Mouse (Mus musculus) testis, adult 2 months (tissue): Measurements from ENCODE around the gene Tmem102. TPM values are rescaled to one million over a fixed set of nuclear protein-coding genes. Genes with fewer than 3 reads are reported as not detected.

Experiments used
- H3K27ac ChIP-seq: fragments of 200-500 bp; 2 replicates; pipeline ENCODE4 v1.5.1; 2012; ENCODE audit warnings: low read depth, low read length; ENCODE audit not compliant: control insufficient read depth, insufficient read depth
- H3K27me3 ChIP-seq: fragments of 200-500 bp; 2 replicates; pipeline ENCODE4 v1.6.1; 2012; ENCODE audit warnings: mild to moderate bottlenecking, low read length, moderate library complexity; ENCODE audit not compliant: control insufficient read depth, insufficient read depth
- H3K36me3 ChIP-seq: fragments of 200-500 bp; 2 replicates; pipeline ENCODE4 v1.6.1; 2012; ENCODE audit warnings: mild to moderate bottlenecking, low read length; ENCODE audit not compliant: control insufficient read depth, insufficient read depth
- H3K4me1 ChIP-seq: fragments of 200-500 bp; 2 replicates; pipeline ENCODE4 v1.6.1; 2012; ENCODE audit warnings: low read length; ENCODE audit not compliant: control insufficient read depth, insufficient read depth
- H3K4me3 ChIP-seq: fragments of 200-500 bp; 2 replicates; pipeline ENCODE4 v1.5.1; 2012; ENCODE audit warnings: low read depth, mild to moderate bottlenecking, low read length, moderate library complexity, mixed read lengths; ENCODE audit not compliant: control insufficient read depth
- CTCF ChIP-seq: fragments of 200-500 bp; IDR thresholded peaks from 2 replicates; pipeline ENCODE4 v1.5.1; 2012; ENCODE audit warnings: low read depth, mild to moderate bottlenecking, inconsistent platforms, low read length, moderate library complexity; ENCODE audit not compliant: control insufficient read depth, insufficient read depth, insufficient replicate concordance
- POLR2A ChIP-seq: fragments of 200-500 bp; IDR thresholded peaks from 2 replicates; pipeline ENCODE4 v1.6.1; 2012; ENCODE audit warnings: low read depth, mild to moderate bottlenecking, inconsistent platforms, low read length, moderate library complexity; ENCODE audit not compliant: control insufficient read depth
- polyA plus RNA-seq: library from polyadenylated mRNA; depleted of rRNA; stranded (reverse); fragments of >200 nt; gene quantifications from 2 replicates; pipeline ENCODE4 v1.2.3, GENCODE M21; 2012

Gene Tmem102
- polyA plus RNA-seq, 1 experiment = 0.52 TPM

DNA sequence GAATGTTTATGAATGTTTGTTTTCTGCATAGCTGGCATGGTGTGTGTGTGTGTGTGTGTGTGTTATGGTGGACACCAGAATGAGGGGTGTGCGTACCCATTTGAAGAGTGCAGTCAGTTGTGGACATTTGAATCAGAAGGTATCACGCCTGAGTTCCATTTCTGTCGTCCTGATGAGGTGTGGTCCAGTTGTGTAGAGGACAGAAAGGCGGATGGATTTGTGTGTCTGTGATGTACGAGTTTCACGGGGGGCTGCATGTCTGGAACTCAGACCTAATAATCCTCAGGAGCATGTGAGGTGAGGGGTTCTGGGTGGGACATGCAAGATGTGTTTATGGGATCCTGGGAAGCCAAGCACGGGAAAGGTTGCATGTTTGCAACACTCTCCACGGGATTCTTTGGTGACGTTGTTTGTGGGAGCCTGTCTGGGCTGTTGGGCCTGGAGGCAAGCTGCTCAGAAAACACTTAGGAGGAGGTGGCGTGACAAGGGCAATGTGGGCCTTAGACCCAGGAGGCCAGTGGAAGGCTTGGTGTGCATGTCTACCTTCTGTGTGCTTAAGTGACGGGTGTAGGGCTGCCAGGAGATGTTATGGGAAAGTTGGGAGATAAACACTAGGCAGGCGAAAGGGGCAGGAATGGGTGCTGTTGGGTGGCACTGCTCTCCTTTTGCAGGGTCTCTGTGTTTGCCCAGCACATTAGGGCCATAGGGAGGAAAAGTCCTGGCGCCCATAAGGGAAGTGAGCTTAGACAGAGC, 38.4 kb downstream of the Tmem102 start:
- peaks cover 12% of the 10 kb centered on the region for H3K4me1 ChIP-seq
- no peaks in the 10 kb centered on the region for H3K36me3 ChIP-seq
- no peaks in the 10 kb centered on the region for H3K27me3 ChIP-seq
- TF ChIP-seq POLR2A (no peak), CTCF (no peak)
- H3K4me3 ChIP-seq = peak overlapping the region; percentile 3
- H3K27ac ChIP-seq = no peak overlapping the region

DNA sequence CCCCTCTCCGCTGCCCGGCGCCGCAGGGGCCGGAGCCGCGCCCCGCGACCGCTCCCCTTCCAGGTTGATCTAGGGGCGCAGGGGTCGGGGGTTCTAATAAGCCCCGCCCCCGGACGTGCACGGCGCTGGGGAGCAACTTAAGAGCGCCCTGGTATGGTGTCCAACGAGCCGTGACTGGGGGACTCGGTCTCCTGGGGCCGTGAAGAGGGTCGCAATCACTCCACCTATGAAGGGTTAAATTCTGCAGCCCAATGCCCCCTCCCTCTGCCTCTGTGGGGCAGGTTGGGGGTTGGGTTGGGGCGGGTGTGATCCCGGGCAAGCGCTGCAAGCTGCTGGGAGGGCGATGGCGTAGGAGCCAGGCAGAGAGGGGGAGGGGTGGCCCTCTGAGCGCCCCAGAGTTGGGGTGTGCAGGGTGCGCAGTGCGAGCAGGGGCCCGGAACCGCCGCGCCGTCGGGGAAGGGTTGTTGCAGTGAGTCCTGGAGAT, 39.3 kb downstream of the Tmem102 start:
- TF ChIP-seq POLR2A (no peak), CTCF (no peak)
- Histone ChIP-seq H3K4me3 (peak overlapping the region; percentile 85), H3K27ac (no peak overlapping the region; the same call in 1 of the 2 replicates)

DNA sequence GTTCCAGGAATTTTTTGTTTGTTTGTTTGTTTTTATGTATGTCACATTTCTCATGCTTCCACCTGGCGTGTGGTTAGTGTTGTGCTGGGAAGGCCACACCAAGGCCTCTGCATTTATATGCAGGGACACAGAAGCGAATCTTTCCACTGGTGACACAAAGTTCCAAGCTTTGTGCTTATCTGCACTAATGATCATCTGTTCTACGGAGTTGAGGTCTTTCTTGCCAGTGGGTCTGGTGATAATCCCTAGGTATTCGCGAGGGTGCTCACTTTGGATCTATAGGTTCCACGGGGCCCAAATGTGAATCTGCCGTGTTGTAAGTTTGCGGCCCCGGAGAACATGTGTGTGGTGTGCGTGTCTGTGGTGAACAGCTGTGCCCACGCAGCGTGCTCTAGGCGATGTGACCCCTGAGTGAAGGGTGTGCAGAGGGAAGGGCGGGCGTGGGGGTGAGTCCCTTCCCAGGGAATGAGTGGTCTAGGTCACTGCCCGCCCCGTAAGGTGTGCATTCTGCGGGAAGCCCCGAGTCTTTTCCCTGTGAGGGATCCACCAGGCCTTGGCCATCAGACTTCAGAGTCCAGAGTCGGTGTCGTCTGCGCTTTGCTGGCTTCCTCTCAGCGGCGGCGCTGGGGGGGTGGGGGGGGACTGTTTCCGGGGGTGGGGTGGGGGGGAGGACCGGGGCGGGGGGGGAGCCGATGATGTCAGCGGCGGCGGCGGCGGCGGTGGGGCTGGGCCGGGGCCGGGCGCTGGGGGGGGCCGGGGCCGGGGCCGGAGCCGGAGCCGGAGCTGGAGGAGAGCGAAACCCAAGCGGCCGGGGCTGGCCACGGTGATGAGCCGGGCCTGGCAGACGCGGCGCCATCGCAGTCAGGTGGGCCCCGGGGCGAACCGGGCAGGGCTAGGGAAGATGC, 40.0 kb downstream of the Tmem102 start, which contains the start of gene Zbtb4:
TSS of gene Zbtb4 (plus strand) at position 692 of the 905 bp plus-strand sequence.
- no peaks in the 10 kb centered on the region for H3K36me3 ChIP-seq
- peak within 1 kb of the TSS; percentile 85 for H3K4me3 ChIP-seq
- no peaks in the 10 kb centered on the region for H3K27me3 ChIP-seq
- H3K27ac ChIP-seq = peak within 1 kb of the TSS; percentile 63
- peaks cover 12% of the 10 kb centered on the region for H3K4me1 ChIP-seq
- no peak for TF ChIP-seq POLR2A
- no peak for TF ChIP-seq CTCF

More for the DNA sequence above, 39.3 kb downstream of the Tmem102 start:
- Histone ChIP-seq H3K36me3 (no peaks in the 10 kb centered on the region), H3K27me3 (no peaks in the 10 kb centered on the region), H3K4me1 (peaks cover 12% of the 10 kb centered on the region)

DNA sequence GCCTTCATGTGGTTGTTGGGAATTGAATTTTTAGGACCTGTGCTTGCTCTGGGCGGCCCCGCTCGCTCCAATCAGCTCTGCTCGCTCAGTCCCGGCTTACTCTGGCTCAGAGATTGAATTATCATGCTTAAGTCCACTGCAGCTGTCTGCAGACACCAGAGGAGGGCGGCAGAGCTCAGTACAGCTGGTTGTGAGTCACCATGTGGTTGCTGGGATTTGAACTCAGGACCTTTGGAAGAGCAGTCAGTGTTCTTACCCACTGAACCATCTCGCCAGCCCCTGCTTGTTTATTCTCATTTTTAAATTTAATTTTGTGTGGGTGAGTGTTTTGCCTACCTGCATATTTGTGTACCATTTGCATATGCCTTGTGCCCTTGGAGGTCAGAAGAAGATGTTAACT, 41.9 kb downstream of the Tmem102 start:
- no peak for TF ChIP-seq POLR2A
- TF ChIP-seq CTCF = peak; percentile 14; the same call in 1 of the 2 replicates
- no peaks in the 10 kb centered on the region for H3K36me3 ChIP-seq
- no peak overlapping the region; the same call in 1 of the 2 replicates for H3K4me3 ChIP-seq
- peaks cover 20% of the 10 kb centered on the region for H3K4me1 ChIP-seq
- no peaks in the 10 kb centered on the region for H3K27me3 ChIP-seq
- no peak overlapping the region for H3K27ac ChIP-seq

DNA sequence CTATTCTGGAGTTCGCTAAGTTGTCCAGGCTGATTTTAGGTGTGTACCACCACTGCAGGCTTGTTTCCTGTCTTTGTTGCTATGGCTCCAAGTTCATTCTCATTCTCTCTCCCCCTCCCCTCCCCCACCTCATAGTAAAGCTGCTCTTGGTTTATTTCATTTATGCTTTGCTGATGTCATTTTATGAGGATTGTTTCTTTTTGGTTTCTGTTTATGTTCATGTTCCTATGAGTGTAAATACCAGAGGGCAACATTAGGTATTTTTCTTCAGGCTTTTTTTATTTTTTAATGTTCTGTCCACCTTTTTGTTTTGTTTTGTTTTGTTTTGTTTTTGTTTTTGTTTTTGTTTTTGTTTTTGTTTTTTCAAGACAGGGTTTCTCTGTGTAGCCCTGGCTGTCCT, 43.6 kb downstream of the Tmem102 start, which contains the start of gene Slc35g3:
TSS of gene Slc35g3 (minus strand) at position 101 of the 400 bp plus-strand sequence.
- no peak for TF ChIP-seq POLR2A
- no peak for TF ChIP-seq CTCF
- Histone ChIP-seq H3K4me3 (peak within 1 kb of the TSS; percentile 99), H3K4me1 (peaks cover 17% of the 10 kb centered on the region), H3K27me3 (no peaks in the 10 kb centered on the region), H3K36me3 (peaks cover 1% of the 10 kb centered on the region), H3K27ac (no peak within 1 kb of the TSS)

DNA sequence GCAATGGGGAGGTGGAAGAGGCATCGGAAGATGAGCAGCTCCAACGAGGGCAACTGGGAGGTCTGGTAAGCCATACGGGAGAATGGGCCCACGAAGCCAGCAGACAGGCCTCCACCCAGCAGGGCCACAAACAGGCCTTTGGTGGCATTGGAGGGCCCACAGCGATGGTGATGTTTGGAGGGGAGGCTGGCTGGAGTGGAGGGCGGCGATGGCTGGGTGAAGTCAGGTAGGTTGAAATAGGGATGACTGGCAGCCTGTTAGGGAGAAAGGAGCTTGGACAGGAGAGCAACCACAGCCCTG, 44.6 kb downstream of the Tmem102 start:
- Histone ChIP-seq H3K36me3 (peaks cover 1% of the 10 kb centered on the region), H3K4me1 (peaks cover 16% of the 10 kb centered on the region), H3K4me3 (peak overlapping the region; percentile 99), H3K27ac (no peak overlapping the region), H3K27me3 (no peaks in the 10 kb centered on the region)
- TF ChIP-seq CTCF = no peak
- TF ChIP-seq POLR2A = no peak
